Mouse (Mus musculus) layer of hippocampus, adult 9-11 months (tissue): ENCODE measurements around the gene B830017H08Rik.
A peak's percentile ranks its signal among the peaks of the same experiment; 100 is the strongest.

Experiments
- DNase-seq: peaks from one replicate; pipeline ENCODE4 v3.0.0; 2022

B830017H08Rik gene

DNA sequence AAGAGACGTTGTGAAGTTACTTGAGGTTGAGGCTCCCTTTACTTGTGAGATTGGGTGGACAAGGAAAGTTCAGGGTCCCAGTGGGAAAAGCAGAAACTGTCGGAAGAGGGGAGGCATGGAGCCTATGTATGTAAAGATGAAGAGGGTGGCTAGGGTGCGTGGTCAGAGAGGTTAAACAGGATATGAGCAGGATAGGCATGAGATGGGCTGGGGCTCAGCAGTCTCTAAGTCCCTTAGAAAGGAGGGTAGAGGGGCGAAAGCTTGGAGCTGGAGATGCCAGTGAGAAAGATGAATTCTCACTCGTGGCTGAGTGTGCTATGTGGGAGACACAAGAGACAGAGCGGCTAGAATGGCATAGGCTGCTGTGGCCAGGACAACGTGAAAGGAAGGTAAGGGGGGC is at the start of gene B830017H08Rik:
B830017H08Rik (plus strand) TSS at position 301 of the 400 bp plus-strand sequence.
- DNase-seq = no peak

DNA sequence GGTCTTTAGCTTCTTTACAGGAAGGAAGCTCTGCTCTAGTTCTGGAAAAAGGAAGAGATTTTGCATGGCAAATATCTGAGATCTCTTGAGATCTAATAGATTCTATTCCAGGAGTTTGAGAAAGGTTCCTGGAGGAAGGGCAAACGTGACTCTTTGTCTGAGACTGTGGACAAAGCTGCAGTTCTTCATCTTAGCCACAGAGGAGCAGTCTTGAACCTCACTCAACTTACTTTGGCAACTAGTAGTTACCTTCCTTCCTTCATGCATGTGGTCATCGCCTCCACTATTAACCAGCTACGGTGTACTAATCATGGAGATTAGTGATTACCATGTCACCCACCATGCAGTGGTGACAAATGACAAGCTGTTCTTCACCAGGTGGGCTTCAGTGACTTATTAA is 47.6 kb upstream of the B830017H08Rik start:
- DNase-seq = no peak

DNA sequence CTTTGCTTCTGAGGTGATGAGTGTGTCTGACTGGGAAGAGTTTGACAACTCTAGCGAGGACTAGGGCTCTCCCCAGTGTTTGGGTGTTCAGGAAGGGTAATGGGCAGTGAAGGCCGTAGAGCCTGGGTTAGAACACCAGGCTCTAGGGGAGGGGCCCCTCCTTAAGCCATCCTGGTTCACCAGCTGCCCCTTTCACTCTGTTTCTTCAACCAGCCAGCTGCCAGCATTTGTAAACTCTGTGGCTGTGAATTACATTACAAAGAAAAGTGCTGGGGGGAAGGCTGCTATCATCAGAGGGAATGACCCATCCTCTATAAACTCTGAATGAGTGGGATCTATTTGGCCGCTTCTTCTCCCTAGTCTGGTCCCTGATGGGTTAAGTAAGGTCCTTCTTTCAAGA is 40.2 kb upstream of the B830017H08Rik start:
- no peak for DNase-seq

DNA sequence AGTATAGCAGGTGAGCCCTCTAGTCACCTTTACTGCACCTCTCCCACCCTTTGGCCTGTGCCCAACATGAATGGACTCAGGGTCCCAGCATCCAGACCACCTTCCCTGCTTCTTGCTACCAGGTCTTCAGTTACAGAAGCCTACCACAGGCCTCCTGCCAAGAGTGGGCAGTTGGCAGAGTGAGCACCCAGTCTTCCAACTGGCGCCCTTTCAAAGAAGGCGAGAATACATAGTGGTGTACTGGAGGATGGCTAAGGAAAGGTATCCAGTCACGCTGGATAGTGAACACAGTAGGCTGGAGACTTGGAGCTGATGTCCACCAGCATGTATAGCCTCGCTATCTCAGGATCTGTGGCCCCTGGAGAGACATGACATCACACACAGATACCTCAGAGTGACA is 38.9 kb upstream of the B830017H08Rik start:
- DNase-seq = peak; percentile 13

DNA sequence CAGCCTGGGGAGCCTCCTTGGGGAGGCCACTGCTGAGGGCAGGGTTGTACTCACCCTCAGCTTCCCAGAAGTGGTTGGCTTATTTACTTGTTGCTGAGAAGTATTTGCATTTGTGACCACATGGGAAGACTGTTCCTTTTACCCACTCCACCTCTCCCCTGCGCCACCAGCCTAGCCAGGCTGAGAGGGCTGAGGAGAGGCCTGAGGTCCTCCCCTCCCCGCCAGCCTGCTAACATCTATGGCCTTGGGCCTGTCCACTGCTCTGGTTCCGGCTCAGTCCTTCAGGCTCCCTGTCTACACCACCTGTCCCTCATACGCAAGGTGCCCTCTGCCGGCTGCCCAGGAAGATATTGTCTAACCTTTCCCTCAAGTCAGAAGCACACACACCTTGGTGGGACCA is 37.3 kb upstream of the B830017H08Rik start:
- no peak for DNase-seq

DNA sequence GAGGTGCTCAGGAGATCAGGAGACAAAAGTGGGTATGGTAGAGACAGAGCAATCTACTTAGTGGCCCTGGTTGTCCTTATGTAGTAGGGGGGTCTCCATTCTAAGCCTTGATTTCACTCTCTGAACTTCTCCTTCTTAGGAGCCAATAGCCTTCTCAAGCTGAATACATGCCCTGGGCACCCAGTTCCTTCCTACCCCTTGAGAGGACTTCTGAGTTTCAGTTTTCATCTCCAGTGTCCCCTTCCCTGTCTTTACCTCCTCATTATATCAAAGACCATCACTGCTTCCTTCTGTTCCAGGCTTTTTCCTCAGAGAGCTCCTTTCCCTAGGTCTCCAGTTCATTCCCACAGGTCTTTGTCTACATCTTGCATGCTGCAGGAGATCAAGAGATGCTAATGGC is 36.4 kb upstream of the B830017H08Rik start:
- no peak for DNase-seq

- DNase-seq = no peak
Measured at GRCm38 (mm10) chr16:17796971-17797811, 35.7 kb upstream of the B830017H08Rik start, which contains the start of gene Scarf2. Gene Scarf2 (plus strand): TSS chr16:17797282.

DNA sequence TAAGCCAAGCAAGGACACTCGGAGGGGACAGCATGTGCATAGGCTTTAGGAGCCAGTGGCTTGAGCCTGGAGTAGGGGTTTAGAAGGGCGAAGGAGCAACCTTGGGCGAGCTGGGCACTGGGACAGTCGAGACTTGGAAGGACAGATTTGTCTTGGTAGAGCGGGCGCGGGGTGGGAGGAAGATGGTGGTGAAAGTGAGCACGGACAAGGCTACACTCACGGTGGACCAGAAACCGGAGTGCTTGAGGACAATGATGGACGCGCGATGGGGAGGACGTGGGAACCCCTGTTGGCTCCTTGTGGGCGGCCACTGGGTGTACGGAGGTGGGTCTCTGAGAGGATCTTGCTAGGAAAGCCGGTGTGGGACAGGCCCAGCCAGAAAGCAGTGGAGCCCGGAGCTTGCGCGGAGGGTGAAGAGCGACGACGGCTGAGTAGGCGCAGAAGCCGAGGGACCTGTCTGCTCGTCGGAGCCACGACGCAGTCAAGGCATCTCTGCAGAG is 35.1 kb upstream of the B830017H08Rik start:
- no peak for DNase-seq

- DNase-seq = no peak
Measured at GRCm38 (mm10) chr16:17798321-17799180, 34.4 kb upstream of the B830017H08Rik start.

DNA sequence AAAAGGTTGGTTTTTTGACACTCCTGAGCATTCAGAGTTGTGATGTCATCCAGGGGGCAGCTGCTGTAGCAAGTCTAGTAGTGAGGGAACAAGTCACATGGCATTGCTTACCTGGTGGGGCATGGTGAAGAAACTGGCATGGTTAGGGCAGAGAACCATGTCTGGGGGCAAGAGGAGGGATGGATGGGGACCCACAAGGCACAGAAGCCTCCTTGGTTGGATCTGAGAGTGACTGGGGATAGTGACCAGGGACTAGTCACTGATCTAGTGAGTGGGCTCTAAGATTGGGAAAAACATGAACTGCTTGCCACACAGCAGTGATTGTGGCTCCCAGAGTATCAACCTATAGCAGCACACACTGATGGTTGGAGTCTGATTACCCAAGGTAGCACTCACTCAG is 33.3 kb upstream of the B830017H08Rik start:
- DNase-seq = no peak

- DNase-seq = no peak
Measured at GRCm38 (mm10) chr16:17801777-17802455, 31.0 kb upstream of the B830017H08Rik start.

DNA sequence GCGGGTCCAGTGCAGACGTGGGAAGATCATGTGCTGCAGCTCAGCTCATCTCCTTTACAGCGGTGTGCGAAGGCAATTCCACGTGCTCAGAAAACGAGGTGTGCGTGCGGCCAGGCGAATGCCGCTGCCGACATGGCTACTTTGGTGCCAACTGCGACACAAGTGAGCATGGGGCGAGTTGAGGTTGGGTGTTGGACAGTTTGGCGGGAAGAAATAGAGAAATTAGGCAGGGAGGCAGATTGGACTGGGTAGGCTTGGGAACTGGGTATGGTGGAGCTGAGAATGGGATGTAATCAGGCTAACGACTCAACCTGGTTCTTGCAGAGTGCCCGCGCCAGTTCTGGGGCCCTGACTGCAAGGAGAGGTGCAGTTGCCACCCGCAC is 30.5 kb upstream of the B830017H08Rik start:
- DNase-seq = no peak

DNA sequence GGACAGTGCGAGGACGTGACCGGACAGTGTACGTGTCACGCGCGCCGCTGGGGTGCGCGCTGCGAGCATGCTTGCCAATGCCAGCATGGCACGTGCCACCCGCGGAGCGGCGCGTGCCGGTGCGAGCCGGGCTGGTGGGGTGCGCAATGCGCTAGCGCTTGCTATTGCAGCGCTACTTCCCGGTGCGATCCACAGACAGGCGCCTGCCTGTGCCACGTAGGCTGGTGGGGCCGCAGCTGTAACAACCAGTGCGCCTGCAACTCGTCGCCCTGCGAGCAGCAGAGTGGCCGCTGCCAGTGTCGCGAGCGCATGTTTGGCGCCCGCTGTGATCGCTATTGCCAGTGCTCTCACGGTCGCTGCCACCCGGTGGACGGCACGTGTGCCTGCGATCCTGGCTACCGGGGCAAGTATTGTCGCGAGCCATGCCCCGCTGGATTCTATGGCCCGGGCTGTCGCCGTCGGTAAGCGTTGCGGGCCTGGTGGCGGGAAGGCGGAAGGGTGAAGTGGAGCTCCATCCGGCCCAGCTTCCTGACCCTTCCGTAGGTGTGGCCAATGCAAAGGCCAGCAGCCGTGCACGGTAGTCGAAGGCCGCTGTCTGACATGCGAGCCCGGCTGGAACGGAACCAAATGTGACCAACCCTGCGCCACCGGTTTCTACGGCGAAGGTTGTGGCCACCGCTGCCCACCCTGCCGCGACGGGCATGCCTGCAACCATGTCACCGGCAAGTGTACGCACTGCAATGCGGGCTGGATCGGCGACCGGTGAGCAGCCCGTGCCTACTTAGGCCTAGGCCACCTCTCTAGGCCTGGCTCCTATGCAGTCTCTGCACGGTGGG is 29.9 kb upstream of the B830017H08Rik start:
- peak; percentile 53 for DNase-seq

- no peak for DNase-seq
Measured at GRCm38 (mm10) chr16:17803675-17804448, 29.1 kb upstream of the B830017H08Rik start.

- DNase-seq = no peak
Measured at GRCm38 (mm10) chr16:17804449-17804912, 28.4 kb upstream of the B830017H08Rik start.

DNA sequence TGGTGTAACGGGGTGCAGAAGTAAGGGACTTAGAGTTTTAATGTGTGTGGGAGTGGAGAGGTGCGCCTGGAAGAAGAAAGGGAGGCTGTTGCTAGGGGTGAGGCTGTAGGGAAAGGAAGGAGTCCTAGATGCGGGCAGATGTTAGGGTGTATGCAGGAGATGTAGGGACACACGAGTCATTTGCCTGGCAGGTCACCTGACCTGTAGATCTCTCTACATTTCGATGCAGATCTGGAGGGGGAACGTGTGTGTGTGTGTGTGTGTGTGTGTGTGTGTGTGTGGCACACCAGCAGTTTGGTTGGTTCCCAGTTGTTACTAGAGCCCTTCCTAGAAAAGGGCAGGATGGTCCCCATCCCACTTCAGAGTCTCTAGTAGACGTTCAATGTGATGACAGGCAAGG is 27.9 kb upstream of the B830017H08Rik start:
- no peak for DNase-seq

DNA sequence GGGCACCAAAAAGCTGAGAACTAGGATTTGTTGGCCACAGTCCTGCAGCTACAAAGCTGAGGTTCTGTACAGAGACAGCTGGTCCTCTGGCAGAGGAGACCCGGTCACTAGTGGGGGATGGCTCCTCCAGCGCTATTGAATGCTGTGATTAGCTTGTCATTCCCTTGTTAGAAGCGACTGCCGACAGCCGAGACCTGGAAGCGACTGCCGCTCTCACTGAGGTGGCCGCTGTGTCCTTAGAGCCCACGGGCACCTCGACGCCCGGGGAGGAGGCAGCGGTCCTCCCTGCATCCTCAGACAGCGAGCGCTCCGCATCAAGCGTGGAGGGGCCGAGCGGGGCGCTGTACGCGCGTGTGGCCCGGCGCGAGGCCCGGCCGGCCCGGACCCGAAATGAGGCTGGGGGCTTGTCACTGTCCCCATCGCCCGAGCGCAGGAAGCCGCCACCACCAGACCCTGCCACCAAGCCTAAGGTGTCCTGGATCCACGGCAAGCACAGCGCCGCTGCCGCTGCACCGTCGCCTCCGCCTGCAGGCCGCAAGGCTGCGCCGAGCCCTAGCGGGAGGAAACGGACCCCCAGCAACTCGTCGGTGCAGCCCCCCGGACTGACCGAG is 26.2 kb upstream of the B830017H08Rik start:
- no peak for DNase-seq

GRCm38 (mm10) chr16:17807192-17808009 is 25.5 kb upstream of the B830017H08Rik start:
- peak; percentile 90 for DNase-seq

DNA sequence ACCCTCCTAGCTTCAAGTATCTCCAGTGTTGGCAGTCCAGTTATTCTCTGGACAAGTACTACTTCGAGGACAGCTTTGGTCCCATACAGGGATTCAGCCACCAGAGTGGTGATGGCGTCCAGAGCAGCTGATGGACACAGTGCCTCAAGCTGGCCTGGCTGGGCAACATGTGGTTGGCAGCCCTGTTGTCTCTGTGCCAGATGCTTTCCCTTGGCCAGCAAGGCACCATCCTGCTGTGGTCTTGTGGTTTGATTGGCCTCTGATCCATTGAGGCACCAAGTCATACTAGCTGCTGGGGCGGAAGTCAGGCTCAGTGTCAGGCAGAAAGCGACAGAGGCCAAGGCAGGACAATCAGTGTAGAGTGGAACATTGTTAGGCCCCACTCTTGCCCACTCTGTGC is 23.8 kb upstream of the B830017H08Rik start:
- no peak for DNase-seq

- DNase-seq = no peak
Measured at GRCm38 (mm10) chr16:17809711-17810110, 23.2 kb upstream of the B830017H08Rik start.
